Mouse (Mus musculus) effector memory CD4-positive, alpha-beta T cell, adult 5 months (primary cell): Measurements from ENCODE around the gene Mea1. TPM values are rescaled to one million over a fixed set of nuclear protein-coding genes. Genes with fewer than 3 reads are reported as not detected.

Experiments used
- polyA plus RNA-seq: library from polyadenylated mRNA; unstranded; fragments of 100-300 nt; shearing (Covaris generic); gene quantifications from one replicate; pipeline ENCODE4 v1.2.1, GENCODE M21; 2017

Mea1 gene
- polyA plus RNA-seq: 74.9 TPM

GRCm38 (mm10) chr17:46678416-46678815, at the start of gene Mea1:
Mea1 (plus strand) TSS chr17:46678793.

GRCm38 (mm10) chr17:46645561-46646321, 32.9 kb upstream of the Mea1 start, which contains the start of the genes Klc4 and Mrpl2:
Klc4 (minus strand) TSS chr17:46646022.
Mrpl2 (plus strand) TSS chr17:46646229.

GRCm38 (mm10) chr17:46650232-46651031, 28.2 kb upstream of the Mea1 start, which contains the start of gene Cul7:
Cul7 (plus strand) TSS chr17:46650337.

GRCm38 (mm10) chr17:46673850-46674529, 4.6 kb upstream of the Mea1 start, which contains the start of gene Rrp36:
Rrp36 (minus strand) TSS chr17:46674352.

GRCm38 (mm10) chr17:46680760-46681373, 2.3 kb downstream of the Mea1 start, which contains the start of gene Klhdc3:
Klhdc3 (minus strand) TSS chr17:46680914.

GRCm38 (mm10) chr17:46704887-46705835, 26.6 kb downstream of the Mea1 start, which contains the start of gene Ppp2r5d:
Ppp2r5d (minus strand) TSS chr17:46705111.

GRCm38 (mm10) chr17:46710959-46711597, 32.5 kb downstream of the Mea1 start, which contains the start of gene Pex6:
Pex6 (plus strand) TSS chr17:46711463.

GRCm38 (mm10) chr17:46728904-46729318, 50.3 kb downstream of the Mea1 start, which contains the start of gene Gnmt:
Gnmt (minus strand) TSS chr17:46729168.

Other genes starting within 250 kb of the Mea1 start
- not detected for gene Crip3, start 249.9 kb upstream of the Mea1 start, polyA plus RNA-seq
- gene Slc22a7, start 240.3 kb upstream of the Mea1 start, polyA plus RNA-seq: not detected
- 0.40 TPM for gene Ttbk1, start 191.1 kb upstream of the Mea1 start, polyA plus RNA-seq
- not detected for gene Dnph1, start 182.1 kb upstream of the Mea1 start, polyA plus RNA-seq
- 6.6 TPM for gene Cul9, start 132.4 kb upstream of the Mea1 start, polyA plus RNA-seq
- 33.2 TPM for gene Srf, start 122.6 kb upstream of the Mea1 start, polyA plus RNA-seq
- gene Ptk7, start 49.3 kb upstream of the Mea1 start, polyA plus RNA-seq: not detected
- 15.9 TPM for gene Klc4, start 32.8 kb upstream of the Mea1 start, polyA plus RNA-seq
- gene Mrpl2, start 32.6 kb upstream of the Mea1 start, polyA plus RNA-seq: 31.6 TPM
- 2.1 TPM for gene Cul7, start 28.5 kb upstream of the Mea1 start, polyA plus RNA-seq
- gene Rrp36, start 4.4 kb upstream of the Mea1 start, polyA plus RNA-seq: 31.0 TPM
- 80.9 TPM for gene Klhdc3, start 2.1 kb downstream of the Mea1 start, polyA plus RNA-seq
- gene Ppp2r5d, start 26.3 kb downstream of the Mea1 start, polyA plus RNA-seq: 49.1 TPM
- 27.7 TPM for gene Pex6, start 32.7 kb downstream of the Mea1 start, polyA plus RNA-seq
- gene Gnmt, start 50.4 kb downstream of the Mea1 start, polyA plus RNA-seq: not detected
- gene Cnpy3, start 73.4 kb downstream of the Mea1 start, polyA plus RNA-seq: 48.9 TPM
- not detected for gene Ptcra, start 84.9 kb downstream of the Mea1 start, polyA plus RNA-seq
- 19.9 TPM for gene 2310039H08Rik, start 93.8 kb downstream of the Mea1 start, polyA plus RNA-seq
- gene Rpl7l1, start 103.9 kb downstream of the Mea1 start, polyA plus RNA-seq: 68.0 TPM
- gene Bicral, start 179.7 kb downstream of the Mea1 start, polyA plus RNA-seq: 23.4 TPM
- gene Tbcc, start 211.9 kb downstream of the Mea1 start, polyA plus RNA-seq: 21.7 TPM
- gene Prph2, start 231.7 kb downstream of the Mea1 start, polyA plus RNA-seq: not detected